Mouse (Mus musculus) heart, embryonic 14.5 days (tissue): Measurements from ENCODE around the gene Gpcpd1. TPM values are rescaled to one million over a fixed set of nuclear protein-coding genes. Genes with fewer than 3 reads are reported as not detected.

ENCODE experiments used
- ATAC-seq: fragments of 200-750 bp; cut with Nextera tagmentation; 2 replicates; pipeline ENCODE4 v1.8.0; 2017; ENCODE audit warnings: low read depth, moderate TSS enrichment; ENCODE audit not compliant: insufficient number of reproducible peaks, insufficient read depth, low FRiP score
- H3K27ac ChIP-seq, 2 experiments: fragments of 200-500 bp in 1 of 2; fragments of 300-500 bp in 1 of 2; sonication (generic) in 1 of 2; replicated peaks in 1 of 2; 2 replicates each; pipeline ENCODE4 v1.5.1; 2012 to 2014; ENCODE audit warnings: low read depth in 2 of 2, low read length in 2 of 2, control low read depth in 1 of 2, mild to moderate bottlenecking in 1 of 2, mixed read lengths in 1 of 2; ENCODE audit not compliant: control insufficient read depth in 1 of 2, insufficient read depth in 1 of 2
- H3K27me3 ChIP-seq: fragments of 300-500 bp; sonication (generic); 2 replicates; pipeline ENCODE4 v1.6.1; 2014; ENCODE audit warnings: mild to moderate bottlenecking, low read length, control low read depth; ENCODE audit not compliant: control insufficient read depth, insufficient read depth
- H3K36me3 ChIP-seq: fragments of 300-500 bp; sonication (generic); 2 replicates; pipeline ENCODE4 v1.6.1; 2014; ENCODE audit warnings: mild to moderate bottlenecking, control low read depth, low read length, mixed read lengths; ENCODE audit not compliant: control insufficient read depth, insufficient read depth
- H3K4me1 ChIP-seq, 2 experiments: fragments of 200-500 bp in 1 of 2; fragments of 300-500 bp in 1 of 2; sonication (generic) in 1 of 2; 2 replicates each; pipeline ENCODE4 v1.6.1; 2012 to 2014; ENCODE audit warnings: low read length in 2 of 2, control low read depth in 1 of 2, mixed read lengths in 1 of 2; ENCODE audit not compliant: control insufficient read depth in 2 of 2, insufficient read depth in 2 of 2
- H3K4me2 ChIP-seq: fragments of 300-500 bp; sonication (generic); 2 replicates; pipeline ENCODE4 v1.6.1; 2014; ENCODE audit warnings: mild to moderate bottlenecking, low read length
- H3K4me3 ChIP-seq, 2 experiments: fragments of 200-500 bp in 1 of 2; fragments of 300-500 bp in 1 of 2; sonication (generic) in 1 of 2; 2 replicates each; pipeline ENCODE4 v1.5.1; 2012 to 2014; ENCODE audit warnings: low read length in 2 of 2, mild to moderate bottlenecking in 2 of 2, control low read depth in 1 of 2, low read depth in 1 of 2, moderate library complexity in 1 of 2; ENCODE audit not compliant: control insufficient read depth in 1 of 2, insufficient read depth in 1 of 2
- H3K9ac ChIP-seq: fragments of 300-500 bp; sonication (generic); 2 replicates; pipeline ENCODE4 v1.6.1; 2014; ENCODE audit warnings: mild to moderate bottlenecking, low read length
- H3K9me3 ChIP-seq: fragments of 300-500 bp; sonication (generic); 2 replicates; pipeline ENCODE4 v1.6.1; 2016; ENCODE audit warnings: low read length, control low read depth; ENCODE audit not compliant: control insufficient read depth
- WGBS: fragments of 180-500 bp; shearing (Covaris S2); extraction: QIAGEN DNeasy Blood & Tissue Kit; methylation state at CpG from one replicate; pipeline ENCODE4 v1.1.7; 2014; 5-methylcytosine and 5-hydroxymethylcytosine counted together
- polyA plus RNA-seq: library from polyadenylated mRNA; unstranded; fragments of >200 nt; fragmentation: Nextera tagmentation; extraction: Ambion mirVana; gene quantifications from 2 replicates; pipeline ENCODE4 v1.2.1, GENCODE M21; 2014

Gene Gpcpd1
- polyA plus RNA-seq, 1 experiment from 2014 or later = 34.1 TPM

DNA sequence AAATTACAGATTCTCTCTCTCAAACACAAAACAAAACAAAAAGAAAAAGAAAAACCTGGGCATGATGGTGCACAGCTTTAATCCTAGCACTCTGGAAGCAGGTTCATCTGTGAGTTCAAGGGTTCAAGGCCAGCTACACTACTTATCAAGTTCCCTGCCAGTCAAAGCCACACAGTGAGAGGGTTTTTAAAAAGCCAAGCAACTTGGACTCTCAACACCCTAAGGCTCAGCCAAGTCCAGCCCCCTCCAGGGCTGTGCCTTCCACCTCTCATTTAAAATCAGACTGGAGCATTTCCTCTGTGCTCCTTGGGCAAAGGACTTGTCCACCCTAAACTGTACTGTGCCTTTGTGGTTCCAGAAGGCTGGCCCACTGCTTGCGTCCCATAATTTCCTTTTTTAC, 3.3 kb downstream of the Gpcpd1 start:
- Histone ChIP-seq H3K9ac (no peak overlapping the region), H3K27me3 (no peaks in the 10 kb centered on the region), H3K4me2 (no peak overlapping the region), H3K4me3 (no peak overlapping the region), H3K27ac (peak overlapping the region in 1 of 2 experiments; percentile 12; a peak in 1 of 4 replicates), H3K36me3 (no peaks in the 10 kb centered on the region), H3K9me3 (no peaks in the 10 kb centered on the region), H3K4me1 (peaks cover 5 to 34% of the 10 kb centered on the region in 2 experiments)
- WGBS = 68% methylated on average over 1 of the region's 1 CpGs
- 0 out of 2 replicates have a peak, but pooled peaks have one; percentile 45 for ATAC-seq

DNA sequence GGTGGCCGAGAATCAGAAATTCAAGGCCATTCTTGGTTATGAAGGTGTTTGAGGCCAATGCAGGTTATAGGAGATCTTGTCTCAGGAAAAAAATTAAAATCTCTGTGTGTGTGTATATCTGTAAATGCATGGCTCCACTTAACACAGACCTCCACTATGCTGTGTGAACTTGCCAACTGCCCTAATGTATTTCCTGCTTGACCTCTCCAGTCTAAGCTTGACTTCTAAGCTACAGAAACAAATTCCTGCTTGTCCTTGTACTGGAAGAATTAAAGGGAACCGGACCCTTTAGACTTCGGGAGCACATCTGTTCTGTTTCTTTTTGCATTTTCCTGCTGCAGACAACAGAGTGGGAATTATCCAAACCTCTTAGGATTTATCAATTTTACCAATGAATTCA, 4.4 kb downstream of the Gpcpd1 start:
- H3K9me3 ChIP-seq = no peaks in the 10 kb centered on the region
- H3K36me3 ChIP-seq = no peaks in the 10 kb centered on the region
- H3K4me3 ChIP-seq = no peak overlapping the region
- ATAC-seq = no peak
- H3K27ac ChIP-seq = peak overlapping the region in 1 of 2 experiments; percentile 55; a peak in 1 of 4 replicates
- WGBS = 60% methylated on average over 3 of the region's 3 CpGs
- H3K4me2 ChIP-seq = no peak overlapping the region
- no peaks in the 10 kb centered on the region for H3K27me3 ChIP-seq
- no peak overlapping the region for H3K9ac ChIP-seq
- peaks cover 5 to 34% of the 10 kb centered on the region in 2 experiments for H3K4me1 ChIP-seq

DNA sequence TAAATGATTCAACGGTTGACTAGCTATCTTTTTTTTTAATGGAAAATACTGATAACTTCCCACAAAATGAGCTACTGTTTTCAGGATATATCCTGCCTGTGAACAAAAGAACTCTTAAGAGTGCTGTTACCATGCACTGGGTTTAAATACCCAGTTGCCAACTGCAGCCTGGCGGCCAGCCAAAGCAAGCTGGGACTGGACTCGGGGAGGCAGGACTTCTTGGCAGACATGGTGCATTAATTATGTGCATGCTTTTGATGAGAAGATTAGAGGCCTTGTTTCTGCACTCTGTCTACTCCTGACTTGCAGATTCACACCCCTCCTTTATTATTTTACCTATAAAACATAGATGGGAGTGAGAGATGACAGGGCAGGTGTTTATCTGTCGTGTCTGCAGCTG, 5.3 kb downstream of the Gpcpd1 start:
- no peak for ATAC-seq
- peaks cover 5 to 34% of the 10 kb centered on the region in 2 experiments for H3K4me1 ChIP-seq
- no peaks in the 10 kb centered on the region for H3K27me3 ChIP-seq
- no peak overlapping the region for H3K4me3 ChIP-seq
- no peak overlapping the region; the same call in 1 of the 2 replicates for H3K9ac ChIP-seq
- 23% methylated on average over 4 of the region's 4 CpGs for WGBS
- H3K4me2 ChIP-seq = no peak overlapping the region
- no peaks in the 10 kb centered on the region for H3K36me3 ChIP-seq
- H3K9me3 ChIP-seq = no peaks in the 10 kb centered on the region
- H3K27ac ChIP-seq = peak overlapping the region; percentile 78 to 87

DNA sequence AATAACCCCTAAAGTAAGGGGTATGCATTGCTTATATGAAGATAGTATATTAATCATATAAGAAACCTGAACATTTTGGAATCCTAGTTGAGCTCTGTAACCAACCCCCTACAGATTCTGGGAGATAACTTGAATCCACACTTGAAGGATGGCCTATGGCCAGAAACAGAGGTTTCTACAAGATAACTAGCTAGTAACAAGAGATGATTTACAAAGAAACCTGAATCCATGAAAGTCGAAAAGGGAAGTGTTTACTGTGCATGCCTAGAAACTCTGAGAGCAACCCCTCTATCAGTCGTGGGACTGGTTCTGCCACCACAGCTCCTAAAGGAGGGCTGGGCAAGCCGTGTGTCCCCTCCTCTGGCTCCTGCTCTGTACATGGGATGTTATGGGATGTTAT, 7.8 kb downstream of the Gpcpd1 start:
- no peak for ATAC-seq
- Histone ChIP-seq H3K4me3 (no peak overlapping the region), H3K4me2 (no peak overlapping the region), H3K9me3 (no peaks in the 10 kb centered on the region), H3K27ac (no peak overlapping the region), H3K9ac (no peak overlapping the region), H3K4me1 (peaks cover 10 to 50% of the 10 kb centered on the region in 2 experiments), H3K36me3 (no peaks in the 10 kb centered on the region), H3K27me3 (no peaks in the 10 kb centered on the region)
- WGBS = 82% methylated on average over 3 of the region's 3 CpGs

DNA sequence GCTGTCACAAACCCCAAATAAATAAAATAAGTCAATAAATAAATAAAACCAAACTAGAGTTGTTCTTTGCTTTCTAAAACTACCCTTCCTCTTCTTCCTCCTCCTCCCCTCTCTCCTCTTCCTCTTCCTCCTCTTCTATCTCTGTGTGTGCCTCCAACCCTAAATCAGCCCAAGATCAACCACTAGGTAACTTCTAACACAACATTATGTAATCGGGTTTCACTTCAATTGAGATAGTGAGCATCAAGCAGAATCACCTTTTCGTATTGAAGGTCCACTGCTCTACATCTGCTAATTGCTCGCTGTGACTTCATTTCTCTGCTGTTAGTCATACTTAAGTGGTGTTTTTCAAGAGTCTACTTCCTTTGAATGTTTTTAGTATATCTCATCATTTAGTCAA, 8.8 kb downstream of the Gpcpd1 start:
- WGBS = 88% methylated on average over 3 of the region's 3 CpGs
- H3K9me3 ChIP-seq = no peaks in the 10 kb centered on the region
- no peak overlapping the region for H3K4me3 ChIP-seq
- H3K36me3 ChIP-seq = no peaks in the 10 kb centered on the region
- no peak for ATAC-seq
- no peak overlapping the region for H3K9ac ChIP-seq
- H3K4me2 ChIP-seq = no peak overlapping the region; the same call in 1 of the 2 replicates
- H3K27ac ChIP-seq = peak overlapping the region in 1 of 2 experiments; percentile 97; a peak in 2 of 4 replicates
- H3K4me1 ChIP-seq = peaks cover 10 to 43% of the 10 kb centered on the region in 2 experiments
- no peaks in the 10 kb centered on the region for H3K27me3 ChIP-seq

DNA sequence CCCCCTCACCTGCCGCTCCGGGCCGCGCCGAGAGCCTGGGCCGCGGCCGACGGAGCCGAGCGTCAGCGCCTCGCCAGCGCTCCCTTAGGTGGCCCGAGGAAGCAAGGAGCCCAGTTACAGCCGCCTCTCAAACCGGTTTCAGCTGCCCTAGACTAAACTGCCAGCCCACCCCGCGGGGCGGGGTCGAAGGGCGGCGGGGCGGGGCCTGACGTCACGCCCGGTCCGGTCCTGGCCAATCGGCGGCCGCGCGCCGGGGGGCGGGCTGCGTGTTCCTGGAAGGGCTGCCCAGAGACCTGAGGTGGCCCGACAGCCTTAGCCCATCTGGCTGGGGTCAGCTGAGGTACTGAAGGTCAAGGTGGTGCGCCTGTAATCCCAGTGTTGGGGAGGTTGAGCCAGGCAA, 9.5 kb downstream of the Gpcpd1 start:
- Histone ChIP-seq H3K4me1 (peaks cover 8 to 42% of the 10 kb centered on the region in 2 experiments), H3K4me3 (peak overlapping the region; percentile 79 to 100), H3K9me3 (no peaks in the 10 kb centered on the region), H3K27me3 (no peaks in the 10 kb centered on the region), H3K4me2 (peak overlapping the region; percentile 90), H3K36me3 (no peaks in the 10 kb centered on the region), H3K27ac (peak overlapping the region; percentile 97), H3K9ac (peak overlapping the region; percentile 91)
- 2% methylated on average over 32 of the region's 38 CpGs for WGBS
- ATAC-seq = peak; percentile 96

DNA sequence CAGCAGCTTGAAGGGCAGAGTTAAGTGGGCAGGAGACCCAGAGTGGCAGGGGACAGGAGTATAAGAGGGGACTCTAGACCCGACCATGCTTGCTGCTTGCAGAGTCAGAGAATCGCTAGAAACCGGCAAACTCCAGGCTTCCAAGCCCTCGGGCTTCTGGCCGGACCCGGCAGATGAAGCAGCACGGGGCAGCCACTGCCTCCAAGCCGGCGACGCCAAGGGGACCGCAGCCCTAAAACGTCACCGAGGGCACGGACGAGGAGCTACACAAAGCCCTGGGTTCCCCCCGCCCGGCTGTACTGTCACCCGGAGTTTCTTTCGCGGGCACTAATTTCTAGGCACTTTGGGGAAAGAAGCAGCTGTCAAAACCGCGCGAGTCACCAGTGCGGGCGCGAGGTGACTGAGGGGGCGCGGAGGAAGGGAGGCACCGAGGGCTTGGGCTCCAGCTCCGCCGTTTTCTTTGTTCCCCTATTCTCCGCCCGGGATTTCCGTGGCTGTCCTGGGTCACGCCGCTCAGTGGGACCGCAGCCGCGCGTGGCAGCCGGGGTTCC, 10.0 kb downstream of the Gpcpd1 start:
- peak overlapping the region; percentile 90 for H3K4me2 ChIP-seq
- under 1% methylated on average over 41 of the region's 41 CpGs for WGBS

More for the DNA sequence above, 10.0 kb downstream of the Gpcpd1 start:
- Histone ChIP-seq H3K27me3 (no peaks in the 10 kb centered on the region), H3K9ac (peak overlapping the region; percentile 91), H3K27ac (peak overlapping the region; percentile 97), H3K36me3 (no peaks in the 10 kb centered on the region), H3K9me3 (no peaks in the 10 kb centered on the region), H3K4me3 (peak overlapping the region; percentile 79 to 100), H3K4me1 (peaks cover 8 to 38% of the 10 kb centered on the region in 2 experiments)
- ATAC-seq = peak; percentile 60
